6 mouse cellular contexts compared by ENCODE assay signal in the genomic region with DNA sequence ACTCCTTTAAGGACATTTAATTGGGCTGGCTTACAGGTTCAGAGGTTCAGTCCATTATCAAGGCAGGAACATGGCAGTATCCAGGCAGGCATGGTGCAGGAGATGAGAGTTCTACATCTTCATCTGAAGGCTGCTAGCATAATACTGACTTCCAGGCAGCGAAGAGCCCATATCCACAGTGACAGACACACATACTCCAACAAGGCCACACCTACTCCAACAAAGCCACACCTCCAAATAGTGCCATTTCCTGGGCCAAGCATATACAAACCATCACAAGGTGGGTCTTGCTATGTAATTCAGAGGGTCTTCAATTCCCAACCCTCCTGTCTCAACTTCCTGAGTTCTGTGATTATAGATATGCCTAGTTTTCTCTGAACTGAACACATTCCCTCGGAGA. TPM values are rescaled to one million over a fixed set of nuclear protein-coding genes. Genes with fewer than 3 reads are reported as not detected.
DNase-seq lines count a peak whose midpoint lies in the region; ATAC-seq and TF ChIP-seq lines count a peak whose summit lies in the region.
"Not testable (repeated sequence)": the region's sequence is repeated elsewhere in the genome, so short reads cannot be mapped to it uniquely, and the experiment has no call there.
"Had no signal": no experiment of that assay in that cellular context is flagged by ENCODE, and none has a peak within 500 bp of the region (broad histone marks: within the 10 kb centered on the region; RNA-seq: fewer than 3 reads in every experiment).

No protein-coding gene starts in this region.

- not testable (repeated sequence) for H3K36me3 ChIP-seq in intestine, embryonic 14.5 days (ENCODE audit: control insufficient read depth, insufficient read depth, low read length); liver, embryonic 12.5 days; liver, embryonic 14.5 days (replicated peaks; ENCODE audit: control insufficient read depth, insufficient read depth, low read depth)

- H3K4me1 ChIP-seq in intestine, embryonic 14.5 days (replicated peaks; ENCODE audit: control insufficient read depth, insufficient read depth, low read length), result not testable (repeated sequence)
- peaks cover 43% of the 10 kb centered on the region for H3K4me1 ChIP-seq in liver, embryonic 12.5 days
- H3K4me1 ChIP-seq in liver, embryonic 14.5 days (replicated peaks; ENCODE audit: control insufficient read depth in 2 of 2, insufficient read depth in 2 of 2, low read length in 1 of 2), result peaks cover 17 to 29% of the 10 kb centered on the region in 2 experiments

- H3K9me3 ChIP-seq in intestine, embryonic 14.5 days (ENCODE audit: control insufficient read depth, low read length); liver, embryonic 12.5 days (replicated peaks); liver, embryonic 14.5 days (ENCODE audit: control insufficient read depth, low read length): not testable (repeated sequence)

- DNase-seq in heart, adult 11 months, result peak; percentile 80
- peak; percentile 46 for DNase-seq in intestine, embryonic 14.5 days (ENCODE audit: low spot score)
- DNase-seq in liver, embryonic 14.5 days (ENCODE audit: low read depth in 3 of 3, low spot score in 3 of 3), result not testable (repeated sequence)

- not testable (repeated sequence) for H3K27ac ChIP-seq in intestine, embryonic 14.5 days (ENCODE audit: low read depth)
- H3K27ac ChIP-seq in liver, embryonic 12.5 days, result peak overlapping the region; percentile 89
- H3K27ac ChIP-seq in liver, embryonic 14.5 days, result peak overlapping the region; percentile 27; the same call in 1 of the 2 replicates

- not testable (repeated sequence) for TF ChIP-seq CTCF in liver, embryonic 14.5 days (IDR thresholded peaks at IDR 0.05; ENCODE audit: low read depth)

- not testable (repeated sequence) for TF ChIP-seq EP300 in liver, embryonic 14.5 days (IDR thresholded peaks at IDR 0.05; ENCODE audit: low read depth)

- not testable (repeated sequence) for H3K4me2 ChIP-seq in intestine, embryonic 14.5 days (ENCODE audit: low read length); liver, embryonic 12.5 days; liver, embryonic 14.5 days (ENCODE audit: low read depth)

- ATAC-seq in intestine, embryonic 14.5 days (replicated peaks; ENCODE audit: low FRiP score, low TSS enrichment, low read depth); liver, embryonic 12.5 days; liver, embryonic 14.5 days (ENCODE audit: insufficient read depth): not testable (repeated sequence)

- H3K27me3 ChIP-seq in intestine, embryonic 14.5 days (replicated peaks; ENCODE audit: control insufficient read depth, insufficient read depth, low read length); liver, embryonic 12.5 days (replicated peaks); liver, embryonic 14.5 days (ENCODE audit: control insufficient read depth, insufficient read depth, low read length): not testable (repeated sequence)

- WGBS in intestine, embryonic 14.5 days, result 93% methylated on average over 2 of the region's 2 CpGs
- WGBS in liver, embryonic 12.5 days (ENCODE audit: insufficient replicate concordance), result 91% methylated on average over 2 of the region's 2 CpGs
- WGBS in liver, embryonic 14.5 days (ENCODE audit: insufficient replicate concordance), result 94% methylated on average over 2 of the region's 2 CpGs

- not testable (repeated sequence) for H3K9ac ChIP-seq in intestine, embryonic 14.5 days (ENCODE audit: low read length); liver, embryonic 12.5 days; liver, embryonic 14.5 days (replicated peaks)

- H3K4me3 ChIP-seq in intestine, embryonic 14.5 days (ENCODE audit: low read depth, low read length); liver, embryonic 12.5 days; liver, embryonic 14.5 days (ENCODE audit: insufficient read depth in 1 of 2, low read depth in 2 of 2, low read length in 2 of 2): not testable (repeated sequence)

RNA-seq across cellular contexts. Expression of gene Gp9, which starts 13.6 kb away (rescaled TPM):
- polyA plus RNA-seq in intestine, embryonic 14.5 days (2014; fragmentation: Nextera tagmentation; extraction: Ambion mirVana), result 1.1 and 3.3 TPM in 2 replicates
- 40.9 and 44.2 TPM in 2 replicates for polyA plus RNA-seq in liver, embryonic 12.5 days (2016; fragmentation: Nextera tagmentation; extraction: Ambion mirVana)
- 35.1 and 62.4 TPM in 2 replicates for polyA plus RNA-seq in liver, embryonic 14.5 days (2012; rRNA removed)
- 29.1 and 35.2 TPM in 2 replicates for polyA plus RNA-seq in liver, embryonic 14.5 days (2014; fragmentation: Nextera tagmentation; extraction: Ambion mirVana)
- polyA plus RNA-seq: C2C12 had no signal

RNA-seq across cellular contexts. Expression of gene Efcc1, which starts 33.6 kb away (rescaled TPM):
- polyA plus RNA-seq in intestine, embryonic 14.5 days (2014; fragmentation: Nextera tagmentation; extraction: Ambion mirVana), result 0.59 and 1.4 TPM in 2 replicates
- polyA plus RNA-seq in liver, embryonic 12.5 days (2016; fragmentation: Nextera tagmentation; extraction: Ambion mirVana), result 0.51 and 0.63 TPM in 2 replicates
- polyA plus RNA-seq in liver, embryonic 14.5 days (2012; rRNA removed), result 0.09 and 0.16 TPM in 2 replicates
- 0.17 and 0.27 TPM in 2 replicates for polyA plus RNA-seq in liver, embryonic 14.5 days (2014; fragmentation: Nextera tagmentation; extraction: Ambion mirVana)
- polyA plus RNA-seq: erythroblast, embryonic 14.5 days had no signal

RNA-seq across cellular contexts. Expression of gene Rab43, which starts 47.7 kb away (rescaled TPM):
- 9.8 and 11.7 TPM in 2 replicates for polyA plus RNA-seq in intestine, embryonic 14.5 days (2014; fragmentation: Nextera tagmentation; extraction: Ambion mirVana)
- polyA plus RNA-seq in liver, embryonic 12.5 days (2016; fragmentation: Nextera tagmentation; extraction: Ambion mirVana), result 28.6 and 30.5 TPM in 2 replicates
- 21.9 and 27.8 TPM in 2 replicates for polyA plus RNA-seq in liver, embryonic 14.5 days (2012; rRNA removed)
- polyA plus RNA-seq in liver, embryonic 14.5 days (2014; fragmentation: Nextera tagmentation; extraction: Ambion mirVana), result 25.9 and 34.1 TPM in 2 replicates
